Mouse (Mus musculus) heart, embryonic 15.5 days (tissue): ENCODE data around the gene Tmem100. TPM values are rescaled to one million over a fixed set of nuclear protein-coding genes. Genes with fewer than 3 reads are reported as not detected.

Source experiments
- ATAC-seq: fragments of 200-750 bp; cut with Nextera tagmentation; replicated peaks from 2 replicates; pipeline ENCODE4 v1.8.0; 2017; ENCODE audit warnings: low read depth, moderate TSS enrichment; ENCODE audit not compliant: insufficient number of reproducible peaks, insufficient read depth, low FRiP score
- H3K27ac ChIP-seq: fragments of 300-500 bp; sonication (generic); 2 replicates; pipeline ENCODE4 v1.5.1; 2015; ENCODE audit warnings: mild to moderate bottlenecking, inconsistent platforms
- H3K27me3 ChIP-seq: fragments of 300-500 bp; sonication (generic); 2 replicates; pipeline ENCODE4 v1.6.1; 2015; ENCODE audit warnings: inconsistent platforms
- H3K36me3 ChIP-seq: fragments of 300-500 bp; sonication (generic); 2 replicates; pipeline ENCODE4 v1.6.1; 2015; ENCODE audit warnings: mild to moderate bottlenecking, inconsistent platforms
- H3K4me1 ChIP-seq: fragments of 300-500 bp; sonication (generic); replicated peaks from 2 replicates; pipeline ENCODE4 v1.6.1; 2015; ENCODE audit warnings: inconsistent platforms
- H3K4me2 ChIP-seq: fragments of 300-500 bp; sonication (generic); 2 replicates; pipeline ENCODE4 v1.6.1; 2015; ENCODE audit warnings: inconsistent platforms, mild to moderate bottlenecking, moderate library complexity
- H3K4me3 ChIP-seq: fragments of 300-500 bp; sonication (generic); 2 replicates; pipeline ENCODE4 v1.5.1; 2015; ENCODE audit warnings: mild to moderate bottlenecking, inconsistent platforms
- H3K9ac ChIP-seq: fragments of 300-500 bp; sonication (generic); 2 replicates; pipeline ENCODE4 v1.6.1; 2015; ENCODE audit warnings: mild to moderate bottlenecking, inconsistent platforms
- H3K9me3 ChIP-seq: fragments of 300-500 bp; sonication (generic); replicated peaks from 2 replicates; pipeline ENCODE4 v1.6.1; 2016; ENCODE audit warnings: inconsistent platforms
- WGBS: fragments of 180-500 bp; shearing (Covaris S2); methylation state at CpG from one replicate; pipeline ENCODE4 v1.1.7; 2015; ENCODE audit warnings: mixed read lengths; 5-methylcytosine and 5-hydroxymethylcytosine counted together
- polyA plus RNA-seq: library from polyadenylated mRNA; unstranded; fragments of >200 nt; fragmentation: Nextera tagmentation; extraction: Ambion mirVana; gene quantifications from 2 replicates; pipeline ENCODE4 v1.2.1, GENCODE M21; 2015

The Tmem100 gene
- polyA plus RNA-seq, result 13.7 and 14.1 TPM in 2 replicates

- Histone ChIP-seq H3K9me3 (no peaks in the 10 kb centered on the region), H3K4me2 (peak within 1 kb of the TSS; percentile 68), H3K4me1 (peaks cover 24% of the 10 kb centered on the region), H3K9ac (peak within 1 kb of the TSS; percentile 36), H3K4me3 (peak within 1 kb of the TSS; percentile 50), H3K36me3 (no peaks in the 10 kb centered on the region), H3K27ac (0 out of 2 replicates have a peak within 1 kb of the TSS, but pooled peaks have one; percentile 24), H3K27me3 (peaks cover 15% of the 10 kb centered on the region)
- 32% methylated on average over 13 of the region's 13 CpGs for WGBS
- no peak for ATAC-seq
These were observed at the start of gene Tmem100 for GRCm38 (mm10) chr11:90029841-90030398. Tmem100 (plus strand) TSS chr11:90030348.

- no peaks in the 10 kb centered on the region for H3K27me3 ChIP-seq
- H3K4me2 ChIP-seq, result no peak overlapping the region
- no peak overlapping the region for H3K27ac ChIP-seq
- H3K4me1 ChIP-seq, result peaks cover 14% of the 10 kb centered on the region
- H3K9me3 ChIP-seq, result no peaks in the 10 kb centered on the region
- 71% methylated on average over 2 of the region's 2 CpGs for WGBS
- H3K4me3 ChIP-seq, result no peak overlapping the region
- no peak for ATAC-seq
- no peaks in the 10 kb centered on the region for H3K36me3 ChIP-seq
- no peak overlapping the region for H3K9ac ChIP-seq
These were observed 47.2 kb upstream of the Tmem100 start for GRCm38 (mm10) chr11:89982918-89983317.

GRCm38 (mm10) chr11:89984436-89984835 lies 45.7 kb upstream of the Tmem100 start:
- no peak overlapping the region for H3K4me3 ChIP-seq
- no peaks in the 10 kb centered on the region for H3K36me3 ChIP-seq
- no peak for ATAC-seq
- H3K9ac ChIP-seq, result no peak overlapping the region
- H3K27ac ChIP-seq, result no peak overlapping the region
- H3K27me3 ChIP-seq, result no peaks in the 10 kb centered on the region
- H3K4me2 ChIP-seq, result no peak overlapping the region
- no peaks in the 10 kb centered on the region for H3K4me1 ChIP-seq
- WGBS, result 87% methylated on average over 5 of the region's 5 CpGs
- no peaks in the 10 kb centered on the region for H3K9me3 ChIP-seq

GRCm38 (mm10) chr11:89985200-89986187 lies 44.7 kb upstream of the Tmem100 start:
- no peak overlapping the region for H3K4me2 ChIP-seq
- H3K27me3 ChIP-seq, result no peaks in the 10 kb centered on the region
- no peaks in the 10 kb centered on the region for H3K36me3 ChIP-seq
- no peak overlapping the region for H3K27ac ChIP-seq
- no peak overlapping the region for H3K9ac ChIP-seq
- H3K9me3 ChIP-seq, result no peaks in the 10 kb centered on the region
- no peak for ATAC-seq
- H3K4me3 ChIP-seq, result no peak overlapping the region
- H3K4me1 ChIP-seq, result no peaks in the 10 kb centered on the region
- 68% methylated on average over 10 of the region's 10 CpGs for WGBS

- no peaks in the 10 kb centered on the region for H3K36me3 ChIP-seq
- H3K27ac ChIP-seq, result no peak overlapping the region
- no peaks in the 10 kb centered on the region for H3K27me3 ChIP-seq
- H3K4me2 ChIP-seq, result no peak overlapping the region
- ATAC-seq, result no peak
- no peak overlapping the region for H3K9ac ChIP-seq
- 91% methylated on average over 8 of the region's 8 CpGs for WGBS
- H3K4me1 ChIP-seq, result no peaks in the 10 kb centered on the region
- H3K9me3 ChIP-seq, result no peaks in the 10 kb centered on the region
- H3K4me3 ChIP-seq, result no peak overlapping the region
These were observed 43.6 kb upstream of the Tmem100 start for GRCm38 (mm10) chr11:89986516-89986915.

GRCm38 (mm10) chr11:89988936-89989589 lies 41.1 kb upstream of the Tmem100 start:
- no peaks in the 10 kb centered on the region for H3K36me3 ChIP-seq
- no peak for ATAC-seq
- no peak overlapping the region for H3K9ac ChIP-seq
- WGBS, result 20% methylated on average over 8 of the region's 8 CpGs
- H3K9me3 ChIP-seq, result no peaks in the 10 kb centered on the region
- H3K27me3 ChIP-seq, result no peaks in the 10 kb centered on the region
- no peaks in the 10 kb centered on the region for H3K4me1 ChIP-seq
- no peak overlapping the region for H3K4me2 ChIP-seq
- no peak overlapping the region for H3K4me3 ChIP-seq
- H3K27ac ChIP-seq, result no peak overlapping the region

- Histone ChIP-seq H3K4me3 (no peak overlapping the region), H3K27ac (no peak overlapping the region), H3K4me1 (peaks cover 6% of the 10 kb centered on the region), H3K4me2 (no peak overlapping the region), H3K27me3 (no peaks in the 10 kb centered on the region), H3K9ac (no peak overlapping the region), H3K36me3 (no peaks in the 10 kb centered on the region), H3K9me3 (no peaks in the 10 kb centered on the region)
- ATAC-seq, result no peak
These were observed 38.5 kb upstream of the Tmem100 start for GRCm38 (mm10) chr11:89991661-89992060.

GRCm38 (mm10) chr11:89994706-89995105 lies 35.4 kb upstream of the Tmem100 start:
- Histone ChIP-seq H3K9ac (no peak overlapping the region), H3K9me3 (no peaks in the 10 kb centered on the region), H3K4me2 (no peak overlapping the region), H3K4me3 (no peak overlapping the region), H3K27ac (no peak overlapping the region), H3K4me1 (peaks cover 6% of the 10 kb centered on the region), H3K36me3 (no peaks in the 10 kb centered on the region), H3K27me3 (no peaks in the 10 kb centered on the region)
- 75% methylated on average over 2 of the region's 2 CpGs for WGBS
- no peak for ATAC-seq

- H3K27me3 ChIP-seq, result no peaks in the 10 kb centered on the region
- H3K9me3 ChIP-seq, result no peaks in the 10 kb centered on the region
- no peaks in the 10 kb centered on the region for H3K36me3 ChIP-seq
- no peak overlapping the region for H3K27ac ChIP-seq
- peaks cover 6% of the 10 kb centered on the region for H3K4me1 ChIP-seq
- no peak overlapping the region for H3K9ac ChIP-seq
- no peak overlapping the region for H3K4me3 ChIP-seq
- ATAC-seq, result no peak
- 89% methylated on average over 5 of the region's 5 CpGs for WGBS
- H3K4me2 ChIP-seq, result no peak overlapping the region
These were observed 34.6 kb upstream of the Tmem100 start for GRCm38 (mm10) chr11:89995596-89995995.

GRCm38 (mm10) chr11:89996406-89996805 lies 33.7 kb upstream of the Tmem100 start:
- Histone ChIP-seq H3K4me3 (no peak overlapping the region), H3K9me3 (no peaks in the 10 kb centered on the region), H3K4me2 (no peak overlapping the region), H3K9ac (no peak overlapping the region), H3K36me3 (no peaks in the 10 kb centered on the region), H3K27ac (no peak overlapping the region), H3K4me1 (peaks cover 6% of the 10 kb centered on the region), H3K27me3 (no peaks in the 10 kb centered on the region)
- WGBS, result 86% methylated on average over 4 of the region's 4 CpGs
- no peak for ATAC-seq

- peaks cover 7% of the 10 kb centered on the region for H3K4me1 ChIP-seq
These were observed 33.3 kb upstream of the Tmem100 start for GRCm38 (mm10) chr11:89996856-89997255.

More at GRCm38 (mm10) chr11:89996856-89997255, 33.3 kb upstream of the Tmem100 start:
- H3K27me3 ChIP-seq, result no peaks in the 10 kb centered on the region
- no peaks in the 10 kb centered on the region for H3K36me3 ChIP-seq
- no peaks in the 10 kb centered on the region for H3K9me3 ChIP-seq
- 89% methylated on average over 7 of the region's 7 CpGs for WGBS
- H3K4me2 ChIP-seq, result no peak overlapping the region
- no peak for ATAC-seq
- H3K27ac ChIP-seq, result no peak overlapping the region
- no peak overlapping the region for H3K4me3 ChIP-seq
- H3K9ac ChIP-seq, result no peak overlapping the region
